Mouse (Mus musculus): ENCODE data around the gene Pde3a. TPM values are rescaled to one million over a fixed set of nuclear protein-coding genes. Genes with fewer than 3 reads are reported as not detected.

The Pde3a gene
- polyA plus RNA-seq, 1 experiment, result not detected

DNA sequence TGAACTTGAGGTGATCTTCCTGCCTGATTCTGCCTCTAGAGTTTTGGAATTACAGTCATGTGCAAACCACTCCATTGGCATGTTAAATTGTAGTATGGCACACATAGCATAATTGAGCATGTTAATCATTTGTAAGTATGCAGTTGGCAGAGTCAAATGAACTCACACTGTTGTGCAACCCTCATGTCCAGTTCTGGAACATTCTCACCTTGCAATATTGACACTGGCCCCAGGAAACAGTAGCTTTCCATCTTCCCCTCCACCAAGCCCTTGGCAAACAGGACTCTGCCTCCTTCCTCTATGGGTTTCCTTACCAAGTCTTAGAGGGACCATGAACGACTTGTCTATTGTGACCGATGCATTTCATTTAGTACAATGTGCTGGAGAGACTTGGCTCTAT is 42.1 kb downstream of the Pde3a start:
- Histone ChIP-seq H3K4me3 (ENCODE audit: insufficient read depth, poor library complexity, severe bottlenecking) (no peak overlapping the region), H3K79me2 (ENCODE audit: control insufficient read depth, insufficient read depth) (no peaks in the 10 kb centered on the region), H3K79me3 (ENCODE audit: low read depth) (no peaks in the 10 kb centered on the region), H3K27me3 (ENCODE audit: control insufficient read depth, insufficient read depth, insufficient read length) (no peaks in the 10 kb centered on the region), H3K36me3 (ENCODE audit: control insufficient read depth, insufficient read depth) (no peaks in the 10 kb centered on the region), H3ac (ENCODE audit: control insufficient read depth, insufficient read length, low read depth) (no peak overlapping the region)
- TF ChIP-seq FOSL1 (IDR thresholded peaks at IDR 0.05; ENCODE audit: insufficient read depth, low read length, poor library complexity, severe bottlenecking) (no peak), MAX (IDR thresholded peaks at IDR 0.05) (no peak), CTCF (IDR thresholded peaks at IDR 0.05; ENCODE audit: control insufficient read depth, insufficient read depth, insufficient read length) (no peak)

DNA sequence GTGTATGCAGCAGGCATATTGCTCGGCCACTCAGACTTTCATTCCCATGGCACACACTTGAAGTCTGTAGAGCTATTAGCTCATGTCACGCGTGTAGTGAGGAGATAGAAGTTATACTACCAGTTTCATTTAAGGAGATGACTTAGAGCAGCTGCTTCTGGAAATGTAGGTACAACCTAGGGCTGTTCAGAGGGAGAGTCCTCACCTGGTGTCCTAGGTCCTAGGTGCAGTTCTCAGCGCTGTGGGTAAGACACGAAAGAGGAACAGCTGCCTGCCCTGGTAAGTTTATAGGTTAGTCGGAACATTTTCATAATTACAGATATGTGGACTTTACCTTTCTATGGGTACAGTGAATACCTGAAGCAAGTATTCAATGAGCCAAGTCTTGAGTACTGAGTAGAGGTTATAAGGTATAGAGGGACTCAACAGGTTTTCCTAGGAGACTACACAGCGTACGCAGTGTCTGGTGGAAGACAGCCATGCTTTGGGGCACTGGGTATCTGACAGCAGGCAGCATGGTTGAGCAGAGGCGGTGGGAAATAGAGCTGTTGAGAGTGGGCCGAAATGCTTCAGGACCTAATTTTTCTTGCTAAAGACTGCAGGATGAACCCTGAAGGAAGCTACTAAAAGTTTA is 43.9 kb downstream of the Pde3a start:
- Histone ChIP-seq H3K79me2 (ENCODE audit: control insufficient read depth, insufficient read depth) (no peaks in the 10 kb centered on the region), H3ac (ENCODE audit: control insufficient read depth, insufficient read length, low read depth) (no peak overlapping the region), H3K36me3 (ENCODE audit: control insufficient read depth, insufficient read depth) (no peaks in the 10 kb centered on the region), H3K27me3 (ENCODE audit: control insufficient read depth, insufficient read depth, insufficient read length) (no peaks in the 10 kb centered on the region), H3K79me3 (ENCODE audit: low read depth) (no peaks in the 10 kb centered on the region), H3K4me3 (ENCODE audit: insufficient read depth, poor library complexity, severe bottlenecking) (no peak overlapping the region)
- TF ChIP-seq MAX (IDR thresholded peaks at IDR 0.05), result no peak
- TF ChIP-seq MYOD1 (IDR thresholded peaks at IDR 0.05; ENCODE audit: control insufficient read depth, insufficient read length, low read depth), result no peak
- no peak for TF ChIP-seq CTCF (IDR thresholded peaks at IDR 0.05; ENCODE audit: control insufficient read depth, insufficient read depth, insufficient read length)
- no peak for TF ChIP-seq USF1 (IDR thresholded peaks at IDR 0.05; ENCODE audit: low read depth)
- no peak for TF ChIP-seq FOSL1 (IDR thresholded peaks at IDR 0.05; ENCODE audit: insufficient read depth, low read length, poor library complexity, severe bottlenecking)
- no peak for TF ChIP-seq MYOG (IDR thresholded peaks at IDR 0.05; ENCODE audit: control insufficient read depth, extremely low read depth, insufficient read length)
- no peak for TF ChIP-seq CEBPB (IDR thresholded peaks at IDR 0.05; ENCODE audit: low read depth)

- no peak for TF ChIP-seq FOSL1 (IDR thresholded peaks at IDR 0.05; ENCODE audit: insufficient read depth, low read length, poor library complexity, severe bottlenecking)
- no peak for TF ChIP-seq CEBPB (IDR thresholded peaks at IDR 0.05; ENCODE audit: low read depth)
- TF ChIP-seq MAX (IDR thresholded peaks at IDR 0.05), result no peak
- no peak for TF ChIP-seq USF1 (IDR thresholded peaks at IDR 0.05; ENCODE audit: low read depth)
- no peak for TF ChIP-seq MYOG (IDR thresholded peaks at IDR 0.05; ENCODE audit: control insufficient read depth, extremely low read depth, insufficient read length)
- no peak for TF ChIP-seq CTCF (IDR thresholded peaks at IDR 0.05; ENCODE audit: control insufficient read depth, insufficient read depth, insufficient read length)
- no peak for TF ChIP-seq MYOD1 (IDR thresholded peaks at IDR 0.05; ENCODE audit: control insufficient read depth, insufficient read length, low read depth)
- H3K36me3 ChIP-seq (ENCODE audit: control insufficient read depth, insufficient read depth), result no peaks in the 10 kb centered on the region
- H3K79me3 ChIP-seq (ENCODE audit: low read depth), result no peaks in the 10 kb centered on the region
- H3K27me3 ChIP-seq (ENCODE audit: control insufficient read depth, insufficient read depth, insufficient read length), result no peaks in the 10 kb centered on the region
- no peak overlapping the region for H3ac ChIP-seq (ENCODE audit: control insufficient read depth, insufficient read length, low read depth)
- H3K4me3 ChIP-seq (ENCODE audit: insufficient read depth, poor library complexity, severe bottlenecking), result no peak overlapping the region
- no peaks in the 10 kb centered on the region for H3K79me2 ChIP-seq (ENCODE audit: control insufficient read depth, insufficient read depth)
Observed at GRCm38 (mm10) chr6:141293460-141293853, 44.4 kb downstream of the Pde3a start.

DNA sequence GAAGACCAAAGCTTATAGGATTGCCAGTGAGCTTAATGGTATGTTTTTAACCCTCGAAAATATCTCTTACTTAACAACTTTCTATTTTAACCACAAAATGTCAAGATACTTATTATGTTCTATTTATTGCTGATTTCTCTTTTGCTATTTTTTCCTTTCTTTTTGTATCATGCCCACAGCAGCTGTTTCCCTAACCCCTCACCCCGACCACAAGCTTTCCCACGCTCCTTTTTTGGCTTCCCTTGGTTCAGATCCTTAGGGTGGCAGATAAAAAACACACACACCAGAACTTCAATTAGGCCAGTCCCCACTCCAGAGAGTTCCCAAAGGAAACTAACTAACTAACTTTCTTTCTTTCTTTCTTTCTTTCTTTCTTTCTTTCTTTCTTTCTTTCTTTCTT is 46.2 kb downstream of the Pde3a start:
- H3K79me3 ChIP-seq (ENCODE audit: low read depth), result no peaks in the 10 kb centered on the region
- H3K27me3 ChIP-seq (ENCODE audit: control insufficient read depth, insufficient read depth, insufficient read length), result no peaks in the 10 kb centered on the region
- TF ChIP-seq MAX (IDR thresholded peaks at IDR 0.05) (no peak), MYOG (IDR thresholded peaks at IDR 0.05; ENCODE audit: control insufficient read depth, extremely low read depth, insufficient read length) (no peak), CEBPB (IDR thresholded peaks at IDR 0.05; ENCODE audit: low read depth) (no peak), MYOD1 (IDR thresholded peaks at IDR 0.05; ENCODE audit: control insufficient read depth, insufficient read length, low read depth) (no peak), CTCF (IDR thresholded peaks at IDR 0.05; ENCODE audit: control insufficient read depth, insufficient read depth, insufficient read length) (no peak), FOSL1 (IDR thresholded peaks at IDR 0.05; ENCODE audit: insufficient read depth, low read length, poor library complexity, severe bottlenecking) (no peak), USF1 (IDR thresholded peaks at IDR 0.05; ENCODE audit: low read depth) (no peak)
- no peaks in the 10 kb centered on the region for H3K79me2 ChIP-seq (ENCODE audit: control insufficient read depth, insufficient read depth)
- H3ac ChIP-seq (ENCODE audit: control insufficient read depth, insufficient read length, low read depth), result no peak overlapping the region
- H3K36me3 ChIP-seq (ENCODE audit: control insufficient read depth, insufficient read depth), result no peaks in the 10 kb centered on the region
- no peak overlapping the region for H3K4me3 ChIP-seq (ENCODE audit: insufficient read depth, poor library complexity, severe bottlenecking)

DNA sequence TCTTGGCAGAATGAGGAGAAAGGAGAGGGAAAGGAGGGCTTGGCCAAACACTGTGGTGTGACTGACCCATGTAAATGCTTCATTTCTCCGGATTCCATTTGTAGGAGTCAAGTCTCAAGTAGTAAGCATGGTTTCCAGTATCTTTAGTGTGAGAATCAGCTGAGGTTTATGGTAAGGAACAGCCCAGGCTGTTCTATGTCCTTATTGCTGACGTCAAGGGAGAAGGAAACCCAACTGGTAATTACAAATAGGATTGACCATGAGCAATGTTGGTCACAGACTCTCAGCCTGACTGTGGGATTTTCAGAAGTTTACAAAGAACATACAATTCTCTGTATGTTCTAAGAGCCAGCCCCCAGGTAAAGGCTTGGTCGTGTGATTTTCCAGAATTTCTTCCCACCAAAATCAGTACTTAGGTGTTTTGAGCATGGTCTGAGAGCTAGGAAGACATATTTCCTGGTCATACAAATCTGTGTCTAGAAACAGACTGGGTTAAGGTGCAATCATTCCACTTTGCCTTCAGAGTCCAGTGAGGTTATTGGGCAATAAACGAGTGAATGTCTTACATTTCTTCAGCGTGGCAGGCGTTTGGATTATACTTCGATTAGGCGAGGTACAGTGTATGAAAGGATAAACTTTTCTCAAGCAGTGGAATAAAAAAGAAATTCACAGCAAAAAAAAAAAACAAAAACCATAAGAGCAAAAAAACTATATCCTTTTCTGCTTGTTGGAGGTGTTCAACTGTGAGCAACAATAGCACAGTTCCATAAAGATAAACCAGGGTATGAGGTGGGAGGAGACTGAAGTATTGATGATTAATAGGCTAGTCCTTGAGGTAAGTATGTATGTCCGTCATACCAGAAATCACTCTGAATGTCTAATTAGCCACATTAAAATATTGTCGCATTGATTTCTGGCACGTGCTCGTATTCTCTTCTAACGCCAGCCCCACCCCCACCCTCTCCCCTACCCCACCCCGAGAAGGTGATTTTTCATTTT is 53.0 kb downstream of the Pde3a start:
- Histone ChIP-seq H3K4me3 (ENCODE audit: insufficient read depth, poor library complexity, severe bottlenecking) (no peak overlapping the region), H3K27me3 (ENCODE audit: control insufficient read depth, insufficient read depth, insufficient read length) (no peaks in the 10 kb centered on the region)
- TF ChIP-seq MYOG (IDR thresholded peaks at IDR 0.05; ENCODE audit: control insufficient read depth, extremely low read depth, insufficient read length), result no peak
- TF ChIP-seq USF1 (IDR thresholded peaks at IDR 0.05; ENCODE audit: low read depth), result no peak
- no peak for TF ChIP-seq CTCF (IDR thresholded peaks at IDR 0.05; ENCODE audit: control insufficient read depth, insufficient read depth, insufficient read length)
- no peak for TF ChIP-seq FOSL1 (IDR thresholded peaks at IDR 0.05; ENCODE audit: insufficient read depth, low read length, poor library complexity, severe bottlenecking)
- no peak for TF ChIP-seq MAX (IDR thresholded peaks at IDR 0.05)
- no peak for TF ChIP-seq MYOD1 (IDR thresholded peaks at IDR 0.05; ENCODE audit: control insufficient read depth, insufficient read length, low read depth)
- no peak for TF ChIP-seq CEBPB (IDR thresholded peaks at IDR 0.05; ENCODE audit: low read depth)

More for the DNA sequence above, 53.0 kb downstream of the Pde3a start:
- H3K79me3 ChIP-seq (ENCODE audit: low read depth), result no peaks in the 10 kb centered on the region
- H3K36me3 ChIP-seq (ENCODE audit: control insufficient read depth, insufficient read depth), result no peaks in the 10 kb centered on the region
- H3K79me2 ChIP-seq (ENCODE audit: control insufficient read depth, insufficient read depth), result no peaks in the 10 kb centered on the region
- H3ac ChIP-seq (ENCODE audit: control insufficient read depth, insufficient read length, low read depth), result no peak overlapping the region
